Mouse (Mus musculus) midbrain, embryonic 10.5 days (tissue): ENCODE data around the gene Gm21985. TPM values are rescaled to one million over a fixed set of nuclear protein-coding genes. Genes with fewer than 3 reads are reported as not detected.
"Not testable (repeated sequence)": the region's sequence is repeated elsewhere in the genome, so short reads cannot be mapped to it uniquely, and the experiment has no call there.

Experiments used
- DNase-seq: peaks from one replicate; pipeline ENCODE4 v3.0.0-alpha.2; 2017; ENCODE audit warnings: low spot score
- H3K27ac ChIP-seq: fragments of 300-500 bp; sonication (generic); replicated peaks from 2 replicates; pipeline ENCODE4 v1.5.1; 2016; ENCODE audit warnings: mild to moderate bottlenecking
- H3K27me3 ChIP-seq: fragments of 300-500 bp; sonication (generic); 2 replicates; pipeline ENCODE4 v1.6.1; 2016; ENCODE audit warnings: low read depth, mild to moderate bottlenecking; ENCODE audit not compliant: poor library complexity, severe bottlenecking
- H3K36me3 ChIP-seq: fragments of 300-500 bp; sonication (generic); 2 replicates; pipeline ENCODE4 v1.6.1; 2016; ENCODE audit warnings: mild to moderate bottlenecking, moderate library complexity
- H3K4me1 ChIP-seq: fragments of 300-500 bp; sonication (generic); 2 replicates; pipeline ENCODE4 v1.6.1; 2016
- H3K4me3 ChIP-seq: fragments of 300-500 bp; sonication (generic); 2 replicates; pipeline ENCODE4 v1.5.1; 2016; ENCODE audit warnings: mild to moderate bottlenecking, moderate library complexity
- H3K9me3 ChIP-seq: fragments of 300-500 bp; sonication (generic); replicated peaks from 2 replicates; pipeline ENCODE4 v1.6.1; 2016; ENCODE audit warnings: mild to moderate bottlenecking
- WGBS: fragments of 180-500 bp; shearing (Covaris S2); methylation state at CpG from one replicate; pipeline ENCODE4 v1.1.7; 2016; 5-methylcytosine and 5-hydroxymethylcytosine counted together
- polyA plus RNA-seq: library from polyadenylated mRNA; unstranded; fragments of >200 nt; fragmentation: Nextera tagmentation; extraction: Ambion mirVana; gene quantifications from 2 replicates; pipeline ENCODE4 v1.2.1, GENCODE M21; 2016

Gm21985 gene
- polyA plus RNA-seq, 1 experiment from 2014 or later, result 0.04 TPM

GRCm38 (mm10) chr2:112437589-112437988 lies 171.5 kb downstream of the Gm21985 start:
- Histone ChIP-seq H3K27ac (no peak overlapping the region), H3K27me3 (no peaks in the 10 kb centered on the region), H3K36me3 (no peaks in the 10 kb centered on the region), H3K4me1 (no peaks in the 10 kb centered on the region), H3K9me3 (no peaks in the 10 kb centered on the region), H3K4me3 (no peak overlapping the region)
- WGBS, result 88% methylated on average over 2 of the region's 2 CpGs
- DNase-seq, result no peak

- no peak for DNase-seq
- H3K4me1 ChIP-seq, result no peaks in the 10 kb centered on the region
- 66% methylated on average over 2 of the region's 2 CpGs for WGBS
- no peaks in the 10 kb centered on the region for H3K9me3 ChIP-seq
- H3K36me3 ChIP-seq, result no peaks in the 10 kb centered on the region
- H3K27ac ChIP-seq, result no peak overlapping the region
- no peak overlapping the region for H3K4me3 ChIP-seq
- no peaks in the 10 kb centered on the region for H3K27me3 ChIP-seq
Measured at GRCm38 (mm10) chr2:112443491-112443890, 177.4 kb downstream of the Gm21985 start.

GRCm38 (mm10) chr2:112445511-112445910 lies 179.4 kb downstream of the Gm21985 start:
- Histone ChIP-seq H3K27ac (no peak overlapping the region), H3K27me3 (no peaks in the 10 kb centered on the region), H3K36me3 (no peaks in the 10 kb centered on the region), H3K4me1 (no peaks in the 10 kb centered on the region), H3K4me3 (no peak overlapping the region), H3K9me3 (no peaks in the 10 kb centered on the region)
- DNase-seq, result no peak

- not testable (repeated sequence) for H3K9me3 ChIP-seq, H3K4me1 ChIP-seq, H3K36me3 ChIP-seq, H3K27ac ChIP-seq, DNase-seq, H3K4me3 ChIP-seq, H3K27me3 ChIP-seq
- 80% methylated on average over 4 of the region's 4 CpGs for WGBS
Measured at GRCm38 (mm10) chr2:112448046-112448445, 181.9 kb downstream of the Gm21985 start.

- no peak overlapping the region for H3K4me3 ChIP-seq
- no peak overlapping the region for H3K27ac ChIP-seq
- no peaks in the 10 kb centered on the region for H3K27me3 ChIP-seq
- H3K9me3 ChIP-seq, result no peaks in the 10 kb centered on the region
- DNase-seq, result no peak
- H3K4me1 ChIP-seq, result no peaks in the 10 kb centered on the region
- no peaks in the 10 kb centered on the region for H3K36me3 ChIP-seq
Measured at GRCm38 (mm10) chr2:112448510-112449059, 182.5 kb downstream of the Gm21985 start.

- Histone ChIP-seq H3K4me1 (peaks cover 4% of the 10 kb centered on the region; the same call in 1 of the 2 replicates), H3K4me3 (no peak overlapping the region), H3K27me3 (no peaks in the 10 kb centered on the region), H3K27ac (no peak overlapping the region), H3K9me3 (no peaks in the 10 kb centered on the region), H3K36me3 (no peaks in the 10 kb centered on the region)
- WGBS, result 34% methylated on average over 4 of the region's 4 CpGs
- no peak for DNase-seq
Measured at GRCm38 (mm10) chr2:112449597-112450296, 183.6 kb downstream of the Gm21985 start.

- H3K4me3 ChIP-seq, H3K27me3 ChIP-seq, H3K36me3 ChIP-seq, H3K9me3 ChIP-seq, DNase-seq, H3K27ac ChIP-seq: not testable (repeated sequence)
- H3K4me1 ChIP-seq, result peaks cover 16% of the 10 kb centered on the region
Measured at GRCm38 (mm10) chr2:112452513-112452912, 186.4 kb downstream of the Gm21985 start.

GRCm38 (mm10) chr2:112454125-112454861 lies 188.2 kb downstream of the Gm21985 start:
- 31% methylated on average over 17 of the region's 17 CpGs for WGBS
- Histone ChIP-seq H3K36me3 (peaks cover 4% of the 10 kb centered on the region), H3K27me3 (no peaks in the 10 kb centered on the region), H3K9me3 (no peaks in the 10 kb centered on the region), H3K27ac (peak overlapping the region; percentile 90), H3K4me1 (peaks cover 16% of the 10 kb centered on the region), H3K4me3 (peak overlapping the region; percentile 76)
- no peak for DNase-seq

GRCm38 (mm10) chr2:112454862-112455564 lies 188.9 kb downstream of the Gm21985 start, which contains the start of gene Emc7:
Gene Emc7 (plus strand): TSS chr2:112454997.
- H3K4me3 ChIP-seq, result peak within 1 kb of the TSS; percentile 76
- H3K27me3 ChIP-seq, result no peaks in the 10 kb centered on the region
- H3K27ac ChIP-seq, result peak within 1 kb of the TSS; percentile 90
- DNase-seq, result peak; percentile 96
- WGBS, result under 1% methylated on average over 49 of the region's 49 CpGs
- no peaks in the 10 kb centered on the region for H3K9me3 ChIP-seq
- peaks cover 16% of the 10 kb centered on the region for H3K4me1 ChIP-seq
- peaks cover 11% of the 10 kb centered on the region for H3K36me3 ChIP-seq

Other genes starting within 250 kb of the Gm21985 start
- not detected in 2 replicates for gene Olfr1311, start 241.9 kb upstream of the Gm21985 start, polyA plus RNA-seq
- gene Olfr1312, start 216.1 kb upstream of the Gm21985 start, polyA plus RNA-seq, result not detected in 2 replicates
- gene Olfr1313, start 188.5 kb upstream of the Gm21985 start, polyA plus RNA-seq, result not detected in 2 replicates
- not detected in 2 replicates for gene Olfr1314, start 169.5 kb upstream of the Gm21985 start, polyA plus RNA-seq
- gene Olfr1315-ps1, start 150.9 kb upstream of the Gm21985 start, polyA plus RNA-seq, result not detected in 2 replicates
- gene Olfr1316, start 131.3 kb upstream of the Gm21985 start, polyA plus RNA-seq, result not detected in 2 replicates
- gene Olfr1317, start 126.0 kb upstream of the Gm21985 start, polyA plus RNA-seq, result not detected in 2 replicates
- gene Olfr1318, start 112.1 kb upstream of the Gm21985 start, polyA plus RNA-seq, result not detected in 2 replicates
- gene Lpcat4, start 26.8 kb upstream of the Gm21985 start, polyA plus RNA-seq, result 11.4 and 13.7 TPM in 2 replicates
- 0.02 TPM in 1 of 2 replicates, not detected in the other for gene Nutm1, start 7.0 kb upstream of the Gm21985 start, polyA plus RNA-seq
- gene Nop10, start 4.4 kb upstream of the Gm21985 start, polyA plus RNA-seq, result 178 and 211 TPM in 2 replicates
- gene Slc12a6, start 489 bp upstream of the Gm21985 start, polyA plus RNA-seq, result 7.4 and 11.3 TPM in 2 replicates
- 121 and 125 TPM in 2 replicates for gene Emc4, start 101.7 kb downstream of the Gm21985 start, polyA plus RNA-seq
- gene Katnbl1, start 112.9 kb downstream of the Gm21985 start, polyA plus RNA-seq, result 41.2 and 42.2 TPM in 2 replicates
- 12.0 and 12.3 TPM in 2 replicates for gene Emc7, start 188.7 kb downstream of the Gm21985 start, polyA plus RNA-seq
- not detected in 2 replicates for gene Chrm5, start 214.5 kb downstream of the Gm21985 start, polyA plus RNA-seq
- 4.7 and 6.7 TPM in 2 replicates for gene Aven, start 226.7 kb downstream of the Gm21985 start, polyA plus RNA-seq